Mouse (Mus musculus) fat pad, adult 2 months (tissue): Measurements from ENCODE around the gene Sv2c.

Experiments
- DNase-seq: peaks from one replicate; pipeline ENCODE4 v3.0.0-alpha.2; 2011; ENCODE audit warnings: low read depth, low spot score; ENCODE audit errors: extremely low read depth

Sv2c gene

GRCm38 (mm10) chr13:96073555-96073954, 58.8 kb downstream of the Sv2c start:
- DNase-seq: no peak

DNA sequence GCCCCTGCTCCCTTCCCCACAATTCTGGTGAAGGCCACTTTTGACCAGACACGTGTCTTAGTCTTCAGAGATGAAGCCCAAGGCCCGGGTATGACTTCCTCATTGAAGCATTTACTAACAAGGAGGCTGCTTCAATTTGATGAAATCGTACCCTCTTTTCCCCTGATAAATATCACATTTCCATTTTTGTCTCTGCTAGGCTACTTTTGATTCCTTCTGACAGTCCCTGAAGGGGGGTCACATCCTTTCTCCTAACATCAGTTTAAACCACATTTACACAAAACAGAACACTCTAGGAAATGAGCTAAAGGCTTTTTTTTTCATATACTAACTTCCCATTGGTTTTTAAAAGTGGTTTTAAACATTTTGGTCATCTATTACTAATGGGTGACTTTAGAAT, 79.6 kb downstream of the Sv2c start:
- no peak for DNase-seq

GRCm38 (mm10) chr13:96045396-96045795, 87.0 kb downstream of the Sv2c start:
- DNase-seq: no peak

DNA sequence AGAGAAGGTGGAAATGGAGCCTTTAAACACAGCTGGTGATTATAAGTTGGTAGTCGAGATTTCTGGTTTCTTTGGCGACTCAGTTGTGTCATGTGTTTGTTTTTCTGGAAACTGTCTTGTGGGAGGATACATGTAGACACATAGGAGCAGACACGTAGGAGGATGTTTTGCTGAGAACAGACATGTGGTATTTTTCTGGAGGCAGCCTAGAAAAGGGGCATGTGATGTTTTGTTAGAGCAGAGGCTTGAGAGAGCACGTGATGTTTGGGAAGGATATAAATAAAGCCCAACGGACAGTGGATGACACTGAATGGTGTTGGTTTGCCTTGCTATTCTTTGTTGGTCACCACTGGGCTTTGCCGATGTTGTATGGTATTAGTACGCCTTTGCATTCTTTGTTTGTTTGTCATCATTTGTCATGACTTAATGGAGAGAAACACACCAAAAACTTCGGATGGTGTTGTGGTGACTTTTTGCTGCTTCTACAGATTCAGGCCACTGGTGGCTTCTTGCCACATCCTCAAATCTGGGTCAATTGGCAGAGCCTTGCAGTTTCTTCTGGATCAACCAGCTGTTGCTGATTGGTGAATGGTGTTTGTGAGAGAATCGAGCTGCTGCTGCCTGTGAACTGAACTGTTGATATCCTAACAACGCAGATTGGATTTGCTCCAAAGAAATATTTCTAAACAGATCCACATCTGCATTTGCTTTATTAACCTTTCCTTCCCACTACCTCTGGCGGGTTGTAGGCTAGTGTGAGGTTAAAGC, 91.9 kb downstream of the Sv2c start:
- no peak for DNase-seq

- DNase-seq: no peak
These were observed 92.8 kb downstream of the Sv2c start for GRCm38 (mm10) chr13:96039536-96039935.

- DNase-seq: no peak
These were observed 101.8 kb downstream of the Sv2c start for GRCm38 (mm10) chr13:96030368-96031223.

- no peak for DNase-seq
These were observed 108.5 kb downstream of the Sv2c start for GRCm38 (mm10) chr13:96023858-96024257.

DNA sequence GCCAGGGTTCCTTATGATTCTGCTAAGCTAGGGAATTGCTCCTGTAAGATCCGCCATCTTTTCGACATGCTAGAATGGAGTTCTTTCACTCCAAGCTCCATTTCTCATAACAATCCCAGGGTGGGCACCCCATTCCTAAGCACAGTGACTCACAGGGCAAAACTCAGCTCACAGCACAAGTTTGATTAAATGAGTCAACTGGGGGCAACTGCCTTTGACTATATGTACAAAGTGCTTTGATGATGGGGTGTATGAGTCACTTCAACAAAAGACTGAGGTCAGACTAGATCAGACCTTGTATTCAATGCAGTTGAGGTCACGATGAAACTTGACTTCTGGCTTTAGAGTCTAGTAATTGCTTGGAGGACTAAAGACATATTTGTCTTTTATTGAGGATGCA, 116.9 kb downstream of the Sv2c start:
- DNase-seq: no peak

GRCm38 (mm10) chr13:96010861-96011511, 121.4 kb downstream of the Sv2c start:
- no peak for DNase-seq

- no peak for DNase-seq
These were observed 123.4 kb downstream of the Sv2c start for GRCm38 (mm10) chr13:96008975-96009374.

GRCm38 (mm10) chr13:96008154-96008553, 124.2 kb downstream of the Sv2c start:
- no peak for DNase-seq

- DNase-seq: no peak
These were observed 128.8 kb downstream of the Sv2c start for GRCm38 (mm10) chr13:96003539-96003938.

GRCm38 (mm10) chr13:96002475-96002874, 129.9 kb downstream of the Sv2c start:
- no peak for DNase-seq

GRCm38 (mm10) chr13:95999396-95999795, 133.0 kb downstream of the Sv2c start:
- DNase-seq: no peak

DNA sequence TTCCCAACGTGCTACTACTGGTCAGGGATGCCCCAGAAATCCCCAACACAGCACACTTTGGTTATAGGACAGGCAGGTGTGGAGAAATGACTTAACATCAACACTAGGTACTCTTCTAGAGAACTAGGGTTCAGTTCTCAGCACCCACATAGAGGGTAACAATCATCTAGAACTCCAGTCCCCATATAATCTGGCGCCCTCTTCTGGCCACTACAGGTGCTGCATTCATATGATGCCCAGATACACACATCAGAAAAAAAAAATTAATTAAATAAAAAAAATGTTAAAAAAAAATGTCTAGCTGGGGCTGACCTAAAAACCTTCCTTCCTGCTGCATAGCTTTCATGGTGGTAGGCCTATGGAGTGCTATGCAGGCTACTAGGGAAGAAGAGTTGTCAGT, 135.1 kb downstream of the Sv2c start:
- DNase-seq: no peak

DNA sequence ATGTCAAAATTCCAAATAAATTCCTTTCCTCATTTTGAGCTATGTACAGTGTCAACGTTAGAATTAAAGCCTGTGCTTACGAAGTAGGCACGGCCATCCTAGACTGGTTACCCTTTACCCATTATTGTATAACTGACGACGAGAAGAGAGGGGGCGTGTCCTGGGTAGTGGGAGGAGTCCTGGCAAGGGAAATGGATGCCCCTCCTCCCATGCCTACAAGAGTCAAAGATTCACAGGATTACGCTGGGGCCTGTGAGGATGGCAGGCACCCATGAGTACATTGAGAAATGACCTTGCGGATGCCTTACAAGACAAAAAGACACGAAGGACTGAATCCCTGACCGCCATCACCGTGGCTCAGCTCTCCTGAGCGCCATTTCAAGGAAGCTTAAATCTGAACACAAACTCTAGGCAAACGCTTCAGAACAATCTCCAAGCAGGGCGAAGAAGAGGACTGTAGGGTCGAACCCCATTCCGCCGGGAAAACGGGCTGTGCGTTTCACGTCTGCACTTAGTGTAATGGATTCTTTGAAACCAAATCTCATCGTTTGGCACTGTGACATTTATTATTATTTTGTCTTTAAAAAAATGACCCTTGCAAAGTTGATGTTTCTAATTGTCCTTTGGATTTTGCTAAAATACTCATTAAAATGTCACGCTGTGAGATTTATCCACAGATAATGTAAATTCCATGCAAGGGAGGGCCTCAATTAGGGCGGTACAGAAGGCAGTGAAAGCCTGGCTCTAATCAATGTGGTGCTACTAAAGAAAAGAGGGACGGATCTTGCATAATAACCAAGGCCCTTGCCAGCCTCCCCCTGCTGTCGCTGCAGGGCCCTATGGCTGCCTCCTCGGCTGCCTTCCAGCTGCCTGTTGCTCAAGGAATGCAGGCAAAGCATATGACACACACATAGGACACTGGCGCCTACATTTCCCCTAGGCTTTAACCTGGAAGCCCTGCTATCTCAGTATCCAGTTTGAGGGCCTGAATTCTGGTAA, 137.4 kb downstream of the Sv2c start:
- peak; percentile 56 for DNase-seq

- DNase-seq: no peak
These were observed 144.2 kb downstream of the Sv2c start for GRCm38 (mm10) chr13:95988181-95988580.

GRCm38 (mm10) chr13:95987147-95987546, 145.2 kb downstream of the Sv2c start:
- no peak for DNase-seq

DNA sequence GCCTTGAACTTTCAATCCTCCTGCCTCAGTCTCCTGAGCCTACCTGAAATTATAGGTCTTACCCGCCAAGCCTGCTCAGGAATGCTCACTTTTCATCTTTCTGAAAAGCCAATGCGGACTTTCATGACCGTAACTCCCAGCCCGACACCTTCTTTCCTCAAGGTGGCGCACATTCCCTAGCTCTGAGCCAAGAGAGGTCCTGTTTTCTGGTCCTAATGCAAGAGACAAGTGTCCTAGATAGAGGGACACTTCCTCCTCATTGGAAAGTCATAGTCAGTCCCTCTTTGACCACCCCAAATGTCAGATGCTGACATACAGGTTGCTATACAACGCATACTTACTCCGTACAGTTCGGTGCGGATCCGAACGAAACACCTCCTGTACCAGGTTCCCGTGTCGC, 146.0 kb downstream of the Sv2c start:
- DNase-seq: no peak

GRCm38 (mm10) chr13:95975225-95975624, 157.2 kb downstream of the Sv2c start:
- no peak for DNase-seq
